Comparison of ENCODE assay signal across 8 mouse cellular contexts in the genomic region with DNA sequence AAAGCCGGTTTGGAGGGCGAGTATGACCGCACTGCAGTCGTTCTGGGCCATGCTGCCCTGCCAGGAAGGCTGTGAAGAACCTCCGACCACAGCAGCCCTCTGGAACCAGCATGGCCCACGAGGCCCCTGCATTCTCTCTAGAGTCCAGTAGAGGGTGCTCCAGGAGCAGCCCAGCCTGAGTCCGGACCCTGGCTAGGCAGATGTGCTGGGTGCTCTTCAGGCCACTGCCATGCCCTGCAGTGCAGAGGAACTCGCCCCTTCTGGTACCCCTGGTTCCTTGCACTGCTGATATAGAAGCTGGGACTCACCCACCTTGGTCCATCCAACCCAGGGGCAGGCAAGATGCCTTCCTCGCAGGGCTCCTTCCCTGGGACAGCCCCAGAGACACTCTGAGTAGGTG. TPM values are rescaled to one million over a fixed set of nuclear protein-coding genes. Genes with fewer than 3 reads are reported as not detected.
DNase-seq lines count a peak whose midpoint lies in the region; ATAC-seq and TF ChIP-seq lines count a peak whose summit lies in the region.

No protein-coding gene starts in this region.

- 0 out of 2 replicates have a peak, but pooled peaks have one; percentile 44 for ATAC-seq in erythroid progenitor cell, adult 5-6 weeks (replicated peaks; ENCODE audit: low FRiP score, poor library complexity, severe bottlenecking)
- peak; percentile 80 for ATAC-seq in hindbrain, embryonic 11.5 days (ENCODE audit: low FRiP score)
- ATAC-seq in midbrain, embryonic 12.5 days (ENCODE audit: low FRiP score, low read depth), result peak; percentile 83

- H3K9me3 ChIP-seq in hindbrain, embryonic 11.5 days (ENCODE audit: control insufficient read depth, low read length), result no peaks in the 10 kb centered on the region
- H3K9me3 ChIP-seq in midbrain, embryonic 12.5 days, result no peaks in the 10 kb centered on the region

- intact Hi-C loops in left cerebral cortex, postnatal 25 days (cut with DNase I), result loop anchor here (1.0 to 2.0 kb wide), 3 partner anchors 76 to 291 kb away; no protein-coding TSS in a partner anchor

- DNase-seq in thymus, adult 2 months, result peak; percentile 38
- DNase-seq in thymus, adult 18-20 months, result no peak
- peak; percentile 19 for DNase-seq in c-Kit-positive CD71-positive TER-119-negative erythroid progenitor cells, embryonic 14.5 days (ENCODE audit: low read depth)
- DNase-seq in hindbrain, embryonic 11.5 days (ENCODE audit: low spot score), result peak; percentile 87
- peak; percentile 52 to 59 for DNase-seq in left cerebral cortex, postnatal 25 days (ENCODE audit: low spot score in 2 of 2)
- peak; percentile 35 for DNase-seq in thymus, postnatal 0 days (ENCODE audit: low spot score)

- H3K27ac ChIP-seq in thymus, adult 2 months (ENCODE audit: control insufficient read depth, insufficient read depth, low read length), result no peak overlapping the region
- no peak overlapping the region for H3K27ac ChIP-seq in hindbrain, embryonic 11.5 days (ENCODE audit: low read depth, low read length)
- no peak overlapping the region for H3K27ac ChIP-seq in midbrain, embryonic 12.5 days (replicated peaks)

- H3K36me3 ChIP-seq in thymus, adult 2 months (ENCODE audit: control insufficient read depth, insufficient read depth, low read length), result no peaks in the 10 kb centered on the region
- no peaks in the 10 kb centered on the region for H3K36me3 ChIP-seq in hindbrain, embryonic 11.5 days (ENCODE audit: control insufficient read depth, insufficient read depth, low read length)
- no peaks in the 10 kb centered on the region for H3K36me3 ChIP-seq in midbrain, embryonic 12.5 days

- no peak overlapping the region for H3K4me2 ChIP-seq in hindbrain, embryonic 11.5 days (replicated peaks; ENCODE audit: low read depth, low read length)
- no peak overlapping the region for H3K4me2 ChIP-seq in midbrain, embryonic 12.5 days (replicated peaks)

- no peak overlapping the region for H3K4me3 ChIP-seq in thymus, adult 2 months (ENCODE audit: control insufficient read depth, insufficient read depth, low read length)
- H3K4me3 ChIP-seq in hindbrain, embryonic 11.5 days (ENCODE audit: low read depth, low read length), result no peak overlapping the region
- H3K4me3 ChIP-seq in midbrain, embryonic 12.5 days, result no peak overlapping the region

- H3K4me1 ChIP-seq in thymus, adult 2 months (replicated peaks; ENCODE audit: control insufficient read depth, insufficient read depth, low read length), result no peaks in the 10 kb centered on the region
- no peaks in the 10 kb centered on the region for H3K4me1 ChIP-seq in hindbrain, embryonic 11.5 days (replicated peaks; ENCODE audit: control insufficient read depth, insufficient read depth, low read length)
- H3K4me1 ChIP-seq in midbrain, embryonic 12.5 days, result no peaks in the 10 kb centered on the region

- H3K27me3 ChIP-seq in thymus, adult 2 months (ENCODE audit: control insufficient read depth, insufficient read depth, low read length), result no peaks in the 10 kb centered on the region
- no peaks in the 10 kb centered on the region for H3K27me3 ChIP-seq in hindbrain, embryonic 11.5 days (ENCODE audit: control insufficient read depth, insufficient read depth, low read length)
- H3K27me3 ChIP-seq in midbrain, embryonic 12.5 days, result peaks cover 4% of the 10 kb centered on the region; the same call in 1 of the 2 replicates

- peak; percentile 81 for TF ChIP-seq CTCF in thymus, adult 2 months (IDR thresholded peaks at IDR 0.05; ENCODE audit: borderline replicate concordance, control insufficient read depth, extremely low read depth, insufficient read depth, low read length, poor library complexity)

- H3K9ac ChIP-seq in hindbrain, embryonic 11.5 days (ENCODE audit: low read depth, low read length), result no peak overlapping the region
- no peak overlapping the region; the same call in 1 of the 2 replicates for H3K9ac ChIP-seq in midbrain, embryonic 12.5 days (replicated peaks)

- 13% methylated on average over 9 of the region's 9 CpGs for WGBS in thymus, adult 2 months
- WGBS in hindbrain, embryonic 11.5 days, result 21% methylated on average over 9 of the region's 9 CpGs
- 17% methylated on average over 9 of the region's 9 CpGs for WGBS in midbrain, embryonic 12.5 days

- TF ChIP-seq POLR2A in thymus, adult 2 months (IDR thresholded peaks at IDR 0.05; ENCODE audit: control insufficient read depth, extremely low read depth, insufficient read depth, low read length, poor library complexity), result no peak

RNA-seq across cellular contexts. Expression of gene Grip2, which starts 50.5 kb away (rescaled TPM):
- 0.46 and 1.4 TPM in 2 replicates for polyA plus RNA-seq in thymus, adult 2 months (2012; rRNA removed)
- not detected in 2 replicates for total RNA-seq in erythroid progenitor cell, adult 5-6 weeks (2015; ENCODE audit: low replicate concordance)
- not detected in 2 replicates for total RNA-seq in erythroid progenitor cell, adult 5-6 weeks (2017; ENCODE audit: low replicate concordance)
- polyA plus RNA-seq in hindbrain, embryonic 11.5 days (2014; fragmentation: Nextera tagmentation; extraction: Ambion mirVana), result 0.60 and 0.63 TPM in 2 replicates
- 10 to 100 TPM; 15.9 to 17.3 TPM for total RNA-seq in left cerebral cortex, postnatal 25 days (2021)
- 2.1 TPM in 2 replicates for polyA plus RNA-seq in midbrain, embryonic 12.5 days (2016; fragmentation: Nextera tagmentation; extraction: Ambion mirVana)
- polyA plus RNA-seq in thymus, postnatal 0 days (2015; fragmentation: Nextera tagmentation; extraction: Ambion mirVana), result 0.05 and 0.08 TPM in 2 replicates

Comparison
In these comparisons a context has a peak if more than half of its experiments do, and no peak if none do; other contexts are left out.
1. DNase-seq: peak in thymus, adult 2 months (single experiment), c-Kit-positive CD71-positive TER-119-negative erythroid progenitor cells, embryonic 14.5 days (single experiment), hindbrain, embryonic 11.5 days (single experiment), left cerebral cortex, postnatal 25 days (2 of 2) and thymus, postnatal 0 days (single experiment); none in thymus, adult 18-20 months (0 of 2).
2. Peak in every context shown above with its lines, with median percentiles within 50 percentile points of each other: ATAC-seq.